Mouse (Mus musculus): ENCODE measurements around the gene Trpm8.

The Trpm8 gene

DNA sequence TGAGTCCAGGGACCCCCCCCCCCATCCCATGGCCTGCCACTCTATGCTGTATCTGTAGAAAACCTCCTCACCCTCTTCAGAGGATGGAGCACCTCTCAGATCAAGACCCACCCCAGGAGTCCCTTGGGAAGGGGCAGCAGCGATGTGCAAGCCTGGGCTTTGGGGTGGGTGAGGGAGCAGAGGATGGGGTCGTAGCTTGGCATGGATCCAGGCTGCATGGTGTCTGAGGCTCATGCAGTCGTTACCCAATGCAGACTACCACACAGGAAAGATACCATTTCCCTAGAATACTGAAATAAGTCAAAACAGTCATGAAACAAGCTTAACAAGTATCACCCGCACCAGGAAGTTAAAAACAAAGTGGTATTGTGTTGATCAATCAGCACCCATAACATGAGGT lies 28.8 kb upstream of the Trpm8 start:
- no peak for DNase-seq

DNA sequence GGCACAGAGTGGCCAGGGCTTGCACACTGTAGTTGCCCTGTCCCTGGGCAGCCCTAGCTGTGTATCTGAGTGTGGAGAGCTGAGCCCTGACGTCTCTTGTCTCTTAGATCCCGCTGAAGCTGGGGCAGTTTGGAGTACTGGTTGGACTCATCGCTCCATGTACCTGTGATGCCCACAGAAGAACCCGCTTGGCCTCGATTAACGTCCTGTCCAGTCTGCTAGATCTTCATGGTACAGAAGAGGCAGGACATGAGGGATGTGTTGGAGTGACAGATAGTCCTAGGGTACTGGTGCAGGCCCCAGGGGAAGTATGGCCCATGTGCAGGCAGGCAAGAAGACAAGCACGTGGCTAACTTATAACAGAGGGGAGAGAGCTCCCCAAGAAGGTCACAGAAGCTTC lies 27.9 kb upstream of the Trpm8 start:
- no peak for DNase-seq

DNA sequence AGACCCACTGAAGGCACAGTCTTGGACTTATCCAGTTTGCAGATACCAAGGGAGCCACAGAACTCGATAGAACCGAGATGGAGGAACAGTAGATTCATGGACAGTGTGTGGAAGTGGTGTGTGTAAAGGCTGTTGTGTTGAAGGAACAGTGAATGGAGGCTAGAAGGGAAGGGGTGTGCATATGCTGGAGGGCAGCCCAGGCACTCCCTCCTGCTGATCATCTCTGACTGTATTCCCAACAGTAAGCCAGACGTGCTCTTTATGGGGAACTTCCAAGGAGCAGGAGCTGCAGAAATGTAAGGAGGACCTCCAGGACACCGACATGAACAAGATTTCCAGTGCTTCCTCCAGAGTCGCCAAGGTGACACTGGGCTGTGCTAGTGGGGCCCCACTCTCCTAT lies 27.4 kb upstream of the Trpm8 start:
- no peak for DNase-seq

DNA sequence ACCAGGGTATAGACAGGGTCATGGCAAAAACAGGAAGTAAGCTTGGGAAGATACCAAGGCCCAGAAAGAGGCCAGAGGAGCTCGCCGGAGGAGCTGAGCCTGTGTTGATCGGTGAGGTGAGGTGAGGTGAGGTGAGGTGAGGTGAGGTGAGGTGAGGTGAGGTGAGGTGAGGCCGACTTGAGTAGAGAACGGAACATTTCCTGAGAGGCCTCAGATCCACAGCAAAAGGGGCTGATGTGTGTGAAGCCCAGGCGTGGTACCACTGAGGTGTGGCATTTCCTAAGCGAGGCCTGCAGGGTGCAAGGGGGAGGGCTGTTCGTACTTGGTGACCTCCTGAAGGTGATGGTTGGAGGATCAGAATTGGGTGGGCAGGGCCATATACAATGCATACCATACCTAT lies 24.4 kb upstream of the Trpm8 start:
- no peak for DNase-seq

DNA sequence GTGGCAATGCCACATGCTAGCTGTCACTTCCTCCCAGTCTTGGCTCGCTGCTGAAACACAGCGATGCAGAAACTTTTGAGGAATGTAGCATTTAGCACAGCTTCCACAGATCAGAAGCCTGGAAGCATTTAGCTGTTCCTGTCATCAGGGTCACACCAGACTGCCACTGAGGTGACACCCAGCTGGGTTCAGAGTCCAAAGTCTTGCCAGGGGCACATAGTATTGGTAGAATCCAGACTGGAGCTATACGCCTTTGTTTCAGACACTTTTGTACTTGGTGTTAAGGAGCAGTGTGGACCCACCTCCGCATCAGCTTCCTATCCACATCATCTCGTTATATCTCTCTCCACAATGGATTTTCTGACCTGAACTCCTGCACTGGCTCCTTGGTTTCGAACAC lies 23.9 kb upstream of the Trpm8 start:
- DNase-seq: no peak

DNA sequence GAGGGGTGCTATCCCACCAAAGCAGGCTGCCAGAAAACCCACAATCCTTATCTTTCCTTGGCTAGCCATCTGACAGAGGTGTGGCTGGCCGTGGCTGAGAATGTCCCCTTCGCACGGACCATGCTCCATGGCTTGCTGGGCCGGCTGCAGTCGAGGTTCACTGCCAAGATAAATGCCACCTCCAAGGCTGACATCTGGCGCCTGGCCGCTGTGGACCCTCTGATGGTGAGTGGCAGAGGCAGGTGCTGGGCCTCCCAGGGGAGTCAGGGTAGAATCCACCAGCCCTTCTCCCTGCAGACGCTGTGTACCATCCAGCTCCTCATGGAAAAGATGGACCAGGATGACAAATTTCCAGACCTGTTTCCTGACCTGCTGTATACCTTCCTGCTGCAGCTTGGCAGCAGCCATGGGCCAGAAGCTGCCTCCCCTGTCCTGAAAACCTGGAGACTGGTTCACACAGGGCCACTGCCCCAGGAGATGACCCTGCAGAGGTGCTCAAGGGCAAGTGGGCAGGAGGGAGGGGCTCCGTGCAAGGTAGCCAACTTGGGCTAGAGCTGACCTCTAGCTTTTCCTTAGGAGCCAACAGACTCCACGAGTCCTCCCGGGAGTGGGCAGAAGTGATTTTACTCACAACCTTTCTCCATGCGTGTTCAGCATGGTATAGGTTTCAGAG lies 22.5 kb upstream of the Trpm8 start:
- DNase-seq: no peak

DNA sequence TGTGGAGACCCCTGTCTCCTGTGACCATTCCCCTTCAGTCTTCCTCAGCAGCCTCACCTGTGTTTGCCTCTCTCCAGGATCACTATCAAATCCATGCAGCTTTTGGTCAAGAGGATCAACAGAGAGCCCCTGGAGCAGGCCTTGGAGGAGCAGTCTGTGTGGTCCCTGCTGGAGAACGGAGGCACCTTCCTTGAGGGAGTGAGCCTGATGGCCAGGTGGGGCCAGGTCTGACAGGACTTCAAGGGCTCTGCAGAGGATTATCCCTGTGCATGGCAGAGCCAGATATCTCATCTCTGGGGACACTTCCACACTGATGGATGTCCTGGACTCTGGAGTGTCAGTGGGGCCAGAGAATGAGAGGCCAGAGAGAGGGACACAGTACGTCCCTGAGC lies 22.0 kb upstream of the Trpm8 start:
- DNase-seq: no peak

DNA sequence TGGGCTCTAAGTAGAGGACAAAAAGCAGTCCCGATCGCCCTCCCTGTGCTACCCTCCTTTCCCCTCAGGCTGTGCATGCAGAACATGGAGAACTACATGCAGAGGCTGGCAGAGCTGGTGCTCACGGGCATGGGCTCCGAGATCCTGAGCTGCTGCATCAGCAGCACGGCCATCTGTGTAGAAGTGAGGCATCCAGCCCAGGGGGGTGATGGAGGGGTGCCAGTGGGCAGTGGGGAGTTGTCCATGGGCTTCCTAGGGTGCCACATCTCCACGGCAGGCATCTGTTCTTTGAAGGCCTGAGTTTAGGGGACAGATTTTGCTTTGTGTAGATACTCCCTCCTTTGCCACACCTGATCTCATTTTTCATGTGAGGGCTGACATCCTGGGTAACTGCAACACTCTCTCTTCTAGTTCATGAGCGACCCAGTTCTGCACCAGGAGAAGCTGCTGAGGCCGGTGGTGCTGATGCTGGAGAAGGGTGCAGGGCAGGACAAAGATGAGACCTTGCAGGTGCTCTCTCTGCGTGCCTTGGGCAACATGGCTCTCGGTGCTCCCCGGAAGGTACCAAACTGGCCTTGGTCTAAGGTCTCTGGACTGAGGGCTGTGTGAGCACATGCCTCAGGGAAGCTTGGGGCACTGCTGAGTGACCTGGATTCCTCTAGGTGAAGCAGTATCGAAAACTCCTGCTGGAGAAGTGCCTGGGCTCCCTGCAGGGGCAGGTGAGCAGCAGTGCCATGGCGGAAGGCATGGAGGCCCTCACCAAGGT lies 21.3 kb upstream of the Trpm8 start:
- no peak for DNase-seq

DNA sequence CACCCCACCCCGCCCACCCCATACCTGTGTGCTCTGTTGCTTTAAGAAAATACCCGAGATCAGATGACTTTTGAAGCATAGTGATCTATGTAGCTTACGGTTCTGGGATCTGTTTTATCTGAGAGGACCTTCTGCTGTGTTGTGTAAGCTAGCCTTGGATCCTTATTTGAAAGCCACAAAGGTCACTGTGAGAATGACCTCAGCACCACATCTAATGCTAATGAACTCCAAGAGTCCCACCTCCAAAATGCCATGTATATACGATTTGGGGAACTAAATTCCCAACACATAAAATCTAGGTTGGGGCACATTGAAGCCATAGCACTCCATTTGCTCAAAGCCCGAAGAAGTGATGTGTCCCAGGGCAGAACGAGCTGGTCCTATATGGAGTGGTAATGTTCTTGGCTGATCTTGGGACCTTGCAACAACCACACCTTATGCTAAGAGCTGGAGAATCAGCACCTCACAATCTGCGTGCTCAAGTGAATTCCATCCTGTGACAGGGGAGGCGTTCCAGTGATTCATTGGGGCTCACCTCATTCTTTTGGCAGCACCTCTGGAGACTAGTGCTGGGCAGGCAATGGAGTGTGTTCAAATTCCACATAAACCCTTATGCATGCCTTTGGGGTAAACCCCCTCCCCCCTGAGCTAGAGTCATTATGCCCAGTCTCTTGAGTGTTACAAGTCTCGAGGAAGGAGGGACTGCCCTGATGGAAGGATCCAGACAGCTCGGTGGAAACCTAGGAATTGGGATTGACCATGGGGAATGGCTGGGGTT lies 20.4 kb upstream of the Trpm8 start:
- DNase-seq: no peak

DNA sequence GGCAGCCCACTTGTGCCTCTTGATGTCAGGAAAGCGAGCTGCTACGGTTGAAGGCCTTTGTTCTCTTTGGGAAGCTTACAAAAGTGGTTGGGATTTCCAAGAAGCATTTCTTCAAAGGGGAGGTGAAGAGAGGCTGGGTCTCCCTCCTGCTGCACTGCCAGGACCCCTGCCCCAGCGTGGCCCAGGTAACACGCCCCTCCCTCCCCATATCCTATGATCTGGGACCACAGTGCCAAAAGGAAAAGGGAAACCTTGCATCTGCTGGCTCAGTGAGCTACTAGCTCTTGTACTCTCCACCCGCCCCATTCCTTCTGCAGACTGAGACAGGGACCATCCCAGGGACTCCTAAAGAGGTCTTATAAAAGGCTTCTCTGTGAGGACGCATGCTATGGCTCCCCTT lies 19.8 kb upstream of the Trpm8 start:
- no peak for DNase-seq

DNA sequence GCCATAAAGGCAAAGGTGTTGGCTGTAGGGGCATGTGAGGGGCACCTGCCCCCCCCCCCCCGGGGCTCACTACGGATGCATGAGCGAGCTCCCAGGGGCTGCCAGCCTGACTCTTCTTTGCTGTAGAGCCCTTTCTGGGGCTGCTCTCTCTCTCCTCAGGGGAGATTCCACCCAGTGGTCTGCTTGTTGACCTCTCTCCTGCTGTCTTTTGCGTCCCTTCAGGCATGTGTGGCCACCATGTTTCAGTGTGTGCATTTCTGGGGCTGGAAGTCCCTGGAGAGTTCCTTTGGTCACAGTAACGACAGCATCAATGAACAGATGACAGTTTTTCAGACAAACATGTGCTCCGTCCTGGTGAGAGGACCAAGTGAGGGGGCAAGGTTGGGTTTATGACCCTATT lies 19.1 kb upstream of the Trpm8 start:
- no peak for DNase-seq

DNA sequence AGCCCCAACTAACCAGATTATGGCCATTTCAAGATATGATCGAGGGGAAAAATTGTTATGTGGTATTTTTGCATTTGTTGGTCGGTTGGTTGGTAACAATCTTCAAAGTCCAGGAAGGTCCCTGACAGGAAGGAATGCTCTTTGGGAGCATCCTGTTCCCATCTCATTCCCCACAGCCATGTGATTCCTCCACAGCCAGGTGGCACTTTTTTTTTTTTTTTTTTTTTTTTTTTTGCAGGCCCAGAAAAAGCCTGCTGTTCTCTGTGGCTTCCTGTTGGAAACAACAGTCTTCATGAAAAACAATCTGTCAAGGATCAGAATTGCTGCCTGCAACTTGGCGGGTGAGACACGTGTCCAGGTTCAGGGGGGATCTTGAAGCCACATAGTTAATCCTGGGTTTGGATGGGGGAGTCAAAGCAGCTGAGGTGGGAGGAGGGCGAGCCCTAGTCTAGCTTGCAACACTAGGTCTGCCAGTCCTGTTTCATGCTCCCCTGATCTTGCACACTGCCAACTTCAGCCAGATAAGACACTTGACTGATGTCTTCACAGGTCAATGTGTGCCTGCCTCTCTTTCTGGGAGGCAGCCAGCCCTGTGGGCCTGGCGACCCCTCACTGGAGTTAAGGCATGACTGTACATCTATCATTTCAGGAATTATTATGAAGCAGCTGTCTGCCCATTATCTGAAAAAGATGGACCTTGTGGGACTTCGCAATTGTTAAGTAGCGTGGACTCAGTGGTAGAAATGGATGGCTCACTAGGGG lies 18.4 kb upstream of the Trpm8 start:
- DNase-seq: no peak

DNA sequence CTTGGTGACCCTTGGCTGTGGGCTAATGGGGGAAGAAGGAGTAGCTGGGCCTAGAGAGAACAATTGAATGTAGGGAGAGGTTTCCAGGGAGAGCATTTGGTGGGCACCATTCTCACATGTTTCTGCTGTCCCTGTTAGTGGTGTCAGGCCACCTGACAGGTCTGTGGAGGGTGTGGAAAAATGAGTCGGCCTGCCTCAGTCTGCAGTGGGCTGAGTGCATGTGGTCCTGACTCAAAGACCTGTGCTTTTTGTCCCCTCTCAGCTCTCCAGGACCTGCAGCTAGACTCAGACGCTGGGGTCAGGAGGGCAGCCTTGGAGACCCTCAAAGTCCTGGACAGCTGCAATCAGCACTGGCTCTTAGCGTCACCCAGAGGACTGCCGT lies 17.8 kb upstream of the Trpm8 start:
- DNase-seq: no peak

DNA sequence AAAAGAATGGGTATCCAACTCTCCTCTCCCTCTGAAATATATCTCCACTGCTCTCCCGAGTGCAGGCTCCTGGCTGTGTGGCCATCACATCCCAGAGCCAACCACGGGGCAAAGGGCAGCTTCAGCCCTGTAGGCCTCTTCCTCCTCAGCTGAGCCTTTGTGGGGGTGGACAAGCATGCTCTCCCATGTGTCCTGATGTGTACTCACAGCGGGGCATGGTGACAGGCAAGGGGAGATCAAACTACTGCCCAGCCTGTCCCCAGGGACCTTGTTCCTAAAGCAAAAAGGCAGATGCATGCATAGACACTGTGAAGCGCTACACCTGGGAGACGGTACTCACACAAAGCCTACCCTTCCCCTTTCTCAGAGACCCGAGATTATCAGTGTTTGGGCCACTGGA lies 17.3 kb upstream of the Trpm8 start:
- DNase-seq: peak; percentile 60

DNA sequence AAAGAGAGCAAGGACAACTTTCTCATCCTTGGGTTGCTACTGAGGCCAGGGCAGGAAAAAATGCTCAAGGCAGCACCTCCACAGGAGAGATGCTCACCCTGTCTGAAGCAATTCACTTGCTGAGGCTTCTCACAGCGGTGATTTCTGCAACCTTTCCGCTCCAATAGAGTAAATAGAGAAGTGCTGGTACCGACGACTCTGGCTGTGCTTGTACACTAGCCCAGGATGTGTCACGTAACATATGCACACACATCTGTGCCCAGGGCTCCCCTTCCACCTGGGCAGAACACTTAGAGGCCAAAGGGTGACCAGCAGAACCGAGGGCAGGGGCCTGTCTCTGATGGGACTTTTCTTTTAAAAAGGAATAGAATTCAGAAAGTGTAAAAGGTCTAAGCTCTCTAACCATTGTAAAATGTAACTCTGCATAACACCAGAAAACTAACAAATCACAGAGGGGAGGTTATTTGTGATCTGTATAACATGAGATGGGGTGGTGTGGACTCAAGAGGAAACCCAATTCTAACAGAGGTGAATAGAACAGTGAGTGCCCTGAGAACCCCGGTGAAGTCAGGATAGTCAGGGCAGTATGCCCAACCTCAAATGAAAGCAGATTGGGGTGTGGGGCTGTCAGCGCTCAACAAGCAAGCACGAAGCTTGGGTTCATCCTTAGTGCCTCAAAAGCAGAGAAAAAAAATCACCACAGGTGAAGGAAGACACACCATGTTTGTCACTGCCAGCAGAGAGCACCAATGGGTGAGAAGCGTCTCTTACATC lies 16.7 kb upstream of the Trpm8 start:
- no peak for DNase-seq

DNA sequence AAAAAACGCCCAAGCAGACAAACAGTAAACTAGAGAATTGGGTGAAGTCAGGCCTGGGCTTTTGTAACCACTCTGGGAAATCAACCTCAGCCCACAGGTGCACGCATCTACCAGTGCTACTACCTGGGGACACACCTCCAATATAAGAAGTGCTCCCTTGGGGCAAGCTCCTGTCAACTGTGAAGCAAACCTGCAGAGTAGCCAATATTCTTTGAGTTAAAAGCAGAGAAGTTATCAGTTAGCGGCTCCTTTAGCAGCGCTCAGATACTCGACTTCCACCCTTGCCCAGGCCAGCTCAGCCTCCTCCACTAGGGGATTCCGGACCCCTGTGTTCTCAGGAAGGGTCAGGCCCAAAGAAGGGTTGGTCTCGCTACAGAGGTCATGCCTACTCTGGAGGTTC lies 15.8 kb upstream of the Trpm8 start:
- no peak for DNase-seq

DNA sequence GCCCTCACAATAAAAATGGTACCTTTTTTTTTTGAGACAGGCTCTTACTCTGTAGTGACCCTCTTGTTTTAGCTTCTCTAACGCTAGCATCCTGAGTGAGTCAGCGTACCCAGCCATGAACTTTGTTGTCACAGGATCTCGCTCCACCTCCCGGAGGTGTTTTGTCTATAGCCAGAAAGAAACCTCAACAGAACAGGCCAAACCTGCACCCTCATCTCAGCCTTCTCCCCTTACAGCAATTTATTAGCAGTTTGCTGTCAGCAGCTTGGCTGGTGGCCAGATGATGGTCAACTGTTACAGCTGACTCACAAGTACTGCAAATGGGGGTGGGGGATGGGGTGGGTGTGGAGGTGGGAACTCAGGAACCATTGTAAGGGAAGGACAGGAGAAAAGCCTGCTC lies 15.2 kb upstream of the Trpm8 start:
- DNase-seq: no peak

DNA sequence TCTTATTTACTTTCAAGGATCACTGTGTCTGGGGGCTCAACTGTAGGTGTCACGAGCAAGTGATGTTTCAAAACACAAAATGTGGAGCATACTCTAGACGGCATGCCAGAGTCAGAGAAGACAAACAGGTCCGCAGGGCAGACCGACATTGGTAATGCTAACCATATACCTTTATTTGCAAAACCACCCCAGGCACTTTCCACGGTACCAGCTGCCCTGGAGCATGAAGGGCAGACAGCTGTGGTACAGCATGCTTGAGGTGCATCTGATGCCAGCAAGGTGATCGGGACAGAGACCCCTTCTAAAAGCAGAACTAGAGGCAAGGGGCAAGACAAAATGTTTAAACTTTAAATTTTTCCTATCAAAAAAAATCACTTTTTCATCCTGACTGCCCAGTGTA lies 14.5 kb upstream of the Trpm8 start:
- DNase-seq: no peak

DNA sequence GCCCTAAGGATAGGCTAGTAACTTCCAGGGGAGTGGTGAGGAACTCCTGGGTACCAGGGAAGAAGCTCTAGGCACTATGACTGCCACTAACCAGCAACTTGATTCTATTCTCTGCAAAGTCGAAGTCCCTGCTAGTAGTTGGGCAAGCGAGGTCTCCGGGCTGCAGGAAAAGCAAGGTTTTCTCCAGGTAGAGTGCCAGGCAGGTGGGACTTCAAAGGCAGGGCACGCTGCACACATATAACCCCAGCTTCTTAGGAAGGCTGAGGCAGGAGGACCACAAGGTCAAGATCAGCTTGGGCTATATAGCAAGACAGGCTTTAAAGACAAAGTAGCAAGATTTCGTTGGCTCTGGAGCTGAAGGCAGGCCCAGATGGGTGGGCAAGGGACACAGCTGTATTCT lies 13.7 kb upstream of the Trpm8 start:
- DNase-seq: no peak

DNA sequence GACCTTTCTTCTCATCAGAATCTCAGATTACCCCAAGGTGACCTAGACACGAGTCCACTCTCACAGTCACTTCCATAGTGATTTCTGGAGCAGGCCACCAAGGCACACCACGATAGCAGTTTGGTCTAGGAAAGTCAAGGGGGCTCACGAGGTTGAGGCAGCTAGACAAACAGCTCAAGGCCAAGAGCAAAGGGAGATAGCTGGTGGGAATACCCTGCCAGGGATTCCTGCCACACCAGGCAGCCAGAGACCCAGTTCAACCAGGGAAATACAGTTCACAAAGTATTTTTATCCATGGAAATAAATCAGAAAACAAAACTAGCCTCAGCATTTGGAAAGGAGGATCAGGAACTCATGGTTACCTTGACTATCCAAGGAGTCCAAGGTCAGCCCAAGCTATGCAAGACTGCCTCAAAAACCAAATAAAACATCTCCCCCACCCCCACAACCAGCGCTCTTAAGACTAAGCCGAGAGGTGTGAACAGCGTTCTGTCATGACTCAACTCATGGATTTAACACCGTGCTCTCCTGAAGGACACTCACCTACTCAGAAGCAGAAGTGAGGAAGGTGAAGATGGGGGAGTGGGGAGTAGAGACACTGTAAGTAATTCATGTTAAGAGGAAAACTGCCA lies 13.1 kb upstream of the Trpm8 start:
- DNase-seq: no peak

DNA sequence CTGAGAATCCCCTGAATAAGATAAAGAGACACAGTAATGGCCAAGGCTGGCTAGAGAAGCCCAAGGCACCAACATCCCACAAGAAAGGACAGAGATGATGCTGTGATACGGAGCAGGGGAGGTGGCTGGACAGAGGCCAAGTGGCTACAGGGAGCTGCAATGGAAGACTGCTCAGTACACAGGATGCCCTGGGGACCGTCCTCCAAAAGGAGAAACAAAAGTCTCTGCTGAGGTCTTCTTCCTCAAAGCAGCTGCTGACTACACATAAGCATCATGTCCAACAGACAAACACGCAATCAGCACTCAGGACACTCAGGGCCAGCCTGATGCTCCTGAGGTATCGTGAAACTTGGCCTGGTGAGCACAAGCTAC lies 12.6 kb upstream of the Trpm8 start:
- no peak for DNase-seq

DNA sequence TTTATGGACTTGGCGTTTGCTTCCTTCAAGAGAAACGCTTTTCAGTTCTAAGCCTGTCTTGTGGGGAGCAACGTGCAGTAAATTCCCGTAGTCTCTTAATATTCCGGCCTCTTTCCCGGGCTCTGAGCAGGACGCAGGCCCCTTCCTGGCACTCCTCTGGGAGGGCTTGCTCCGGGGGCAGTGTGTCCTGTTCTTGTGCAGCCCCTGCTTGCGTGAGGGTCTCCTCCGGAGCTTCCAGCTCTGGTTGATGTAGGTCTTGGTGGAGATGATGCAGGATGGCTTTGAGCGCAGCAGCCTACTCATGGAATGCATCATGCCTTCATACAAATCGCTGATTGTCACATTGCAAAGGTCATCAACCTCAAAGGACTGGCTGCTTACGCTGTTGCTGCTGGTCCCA lies 11.3 kb upstream of the Trpm8 start:
- DNase-seq: no peak
